Mouse (Mus musculus): ENCODE measurements at regions not wholly inside any gene's neighbourhood (a gene's known extent, or its start where the extent isn't known, plus 50 kb on each side); places are given as distances from the start of the nearest gene placed in this dataset.
A peak's percentile ranks its signal among the peaks of the same experiment; 100 is the strongest.

- no peak for ATAC-seq (replicated peaks in 1 of 2; ENCODE audit: insufficient read depth in 1 of 2, low FRiP score in 2 of 2, low TSS enrichment in 1 of 2, low read depth in 1 of 2, poor library complexity in 2 of 2, severe bottlenecking in 2 of 2)
These were observed 158.8 kb upstream of the 1700066M21Rik start for GRCm38 (mm10) chr1:57218616-57219015.

- ATAC-seq (replicated peaks in 1 of 2; ENCODE audit: insufficient read depth in 1 of 2, low FRiP score in 2 of 2, low TSS enrichment in 1 of 2, low read depth in 1 of 2, poor library complexity in 2 of 2, severe bottlenecking in 2 of 2): no peak
These were observed 152.9 kb upstream of the 1700066M21Rik start for GRCm38 (mm10) chr1:57224425-57225104.

GRCm38 (mm10) chr1:57243607-57244408 is 133.6 kb upstream of the 1700066M21Rik start:
- ATAC-seq (replicated peaks in 1 of 2; ENCODE audit: insufficient read depth in 1 of 2, low FRiP score in 2 of 2, low TSS enrichment in 1 of 2, low read depth in 1 of 2, poor library complexity in 2 of 2, severe bottlenecking in 2 of 2): no peak

GRCm38 (mm10) chr1:57259626-57260025 is 117.8 kb upstream of the 1700066M21Rik start:
- no peak for ATAC-seq (replicated peaks in 1 of 2; ENCODE audit: insufficient read depth in 1 of 2, low FRiP score in 2 of 2, low TSS enrichment in 1 of 2, low read depth in 1 of 2, poor library complexity in 2 of 2, severe bottlenecking in 2 of 2)

GRCm38 (mm10) chr1:57265012-57265760 is 112.2 kb upstream of the 1700066M21Rik start:
- ATAC-seq (replicated peaks in 1 of 2; ENCODE audit: insufficient read depth in 1 of 2, low FRiP score in 2 of 2, low TSS enrichment in 1 of 2, low read depth in 1 of 2, poor library complexity in 2 of 2, severe bottlenecking in 2 of 2): no peak

GRCm38 (mm10) chr1:57266695-57267094 is 110.7 kb upstream of the 1700066M21Rik start:
- no peak for ATAC-seq (replicated peaks in 1 of 2; ENCODE audit: insufficient read depth in 1 of 2, low FRiP score in 2 of 2, low TSS enrichment in 1 of 2, low read depth in 1 of 2, poor library complexity in 2 of 2, severe bottlenecking in 2 of 2)

GRCm38 (mm10) chr1:57267851-57268250 is 109.6 kb upstream of the 1700066M21Rik start:
- 0 out of 4 replicates have a peak, but pooled peaks of 1 of the 2 experiments have one; percentile 25 for ATAC-seq (replicated peaks in 1 of 2; ENCODE audit: insufficient read depth in 1 of 2, low FRiP score in 2 of 2, low TSS enrichment in 1 of 2, low read depth in 1 of 2, poor library complexity in 2 of 2, severe bottlenecking in 2 of 2)

- ATAC-seq (replicated peaks in 1 of 2; ENCODE audit: insufficient read depth in 1 of 2, low FRiP score in 2 of 2, low TSS enrichment in 1 of 2, low read depth in 1 of 2, poor library complexity in 2 of 2, severe bottlenecking in 2 of 2): peak; percentile 76 to 81
These were observed 107.6 kb upstream of the 1700066M21Rik start for GRCm38 (mm10) chr1:57269679-57270354.

GRCm38 (mm10) chr1:57272593-57272992 is 104.8 kb upstream of the 1700066M21Rik start:
- ATAC-seq (replicated peaks in 1 of 2; ENCODE audit: insufficient read depth in 1 of 2, low FRiP score in 2 of 2, low TSS enrichment in 1 of 2, low read depth in 1 of 2, poor library complexity in 2 of 2, severe bottlenecking in 2 of 2): no peak

GRCm38 (mm10) chr1:57281549-57281948 is 95.9 kb upstream of the 1700066M21Rik start:
- ATAC-seq (replicated peaks in 1 of 2; ENCODE audit: insufficient read depth in 1 of 2, low FRiP score in 2 of 2, low TSS enrichment in 1 of 2, low read depth in 1 of 2, poor library complexity in 2 of 2, severe bottlenecking in 2 of 2): no peak

- no peak for ATAC-seq (replicated peaks in 1 of 2; ENCODE audit: insufficient read depth in 1 of 2, low FRiP score in 2 of 2, low TSS enrichment in 1 of 2, low read depth in 1 of 2, poor library complexity in 2 of 2, severe bottlenecking in 2 of 2)
These were observed 81.2 kb upstream of the 1700066M21Rik start for GRCm38 (mm10) chr1:57296186-57296585.

- ATAC-seq (replicated peaks in 1 of 2; ENCODE audit: insufficient read depth in 1 of 2, low FRiP score in 2 of 2, low TSS enrichment in 1 of 2, low read depth in 1 of 2, poor library complexity in 2 of 2, severe bottlenecking in 2 of 2): no peak
These were observed 78.9 kb upstream of the 1700066M21Rik start for GRCm38 (mm10) chr1:57298557-57298956.

- no peak for ATAC-seq (replicated peaks in 1 of 2; ENCODE audit: insufficient read depth in 1 of 2, low FRiP score in 2 of 2, low TSS enrichment in 1 of 2, low read depth in 1 of 2, poor library complexity in 2 of 2, severe bottlenecking in 2 of 2)
These were observed 76.0 kb upstream of the 1700066M21Rik start for GRCm38 (mm10) chr1:57301260-57301979.

- ATAC-seq (replicated peaks in 1 of 2; ENCODE audit: insufficient read depth in 1 of 2, low FRiP score in 2 of 2, low TSS enrichment in 1 of 2, low read depth in 1 of 2, poor library complexity in 2 of 2, severe bottlenecking in 2 of 2): no peak
These were observed 75.5 kb upstream of the 1700066M21Rik start for GRCm38 (mm10) chr1:57301980-57302331.

- ATAC-seq (replicated peaks in 1 of 2; ENCODE audit: insufficient read depth in 1 of 2, low FRiP score in 2 of 2, low TSS enrichment in 1 of 2, low read depth in 1 of 2, poor library complexity in 2 of 2, severe bottlenecking in 2 of 2): no peak
These were observed 72.7 kb upstream of the 1700066M21Rik start for GRCm38 (mm10) chr1:57304757-57305156.

GRCm38 (mm10) chr1:57322535-57322934 is 54.9 kb upstream of the 1700066M21Rik start:
- ATAC-seq (replicated peaks in 1 of 2; ENCODE audit: insufficient read depth in 1 of 2, low FRiP score in 2 of 2, low TSS enrichment in 1 of 2, low read depth in 1 of 2, poor library complexity in 2 of 2, severe bottlenecking in 2 of 2): no peak

GRCm38 (mm10) chr1:57323118-57323517 is 54.3 kb upstream of the 1700066M21Rik start:
- no peak for ATAC-seq (replicated peaks in 1 of 2; ENCODE audit: insufficient read depth in 1 of 2, low FRiP score in 2 of 2, low TSS enrichment in 1 of 2, low read depth in 1 of 2, poor library complexity in 2 of 2, severe bottlenecking in 2 of 2)

All from hematopoietic stem cell, adult 5-6 weeks (primary cell).